Mouse (Mus musculus) left cerebral cortex, adult 2 months (tissue): ENCODE measurements around the gene Praf2. TPM values are rescaled to one million over a fixed set of nuclear protein-coding genes. Genes with fewer than 3 reads are reported as not detected.
"Not testable (repeated sequence)": the region's sequence is repeated elsewhere in the genome, so short reads cannot be mapped to it uniquely, and the experiment has no call there.

ENCODE experiments used
- DNase-seq, 2 experiments: peaks; one replicate each; pipeline ENCODE4 v3.0.0; 2021 to 2022; ENCODE audit warnings: low spot score in 2 of 2, mixed read lengths in 1 of 2; ENCODE audit errors: extremely low spot score in 1 of 2
- H3K27ac ChIP-seq: fragments of 200-600 bp; 2 replicates; pipeline ENCODE4 v1.8.1; 2022
- H3K4me3 ChIP-seq: fragments of 200-600 bp; 2 replicates; pipeline ENCODE4 v1.8.1; 2022
- CTCF ChIP-seq: fragments of 200-600 bp; IDR thresholded peaks from 2 replicates; pipeline ENCODE4 v1.8.1; 2022; ENCODE audit warnings: antibody characterized with exemption, mild to moderate bottlenecking, moderate library complexity
- intact Hi-C: fragments of 180-260 bp; cut with DNase I; formaldehyde crosslinking; loops from one replicate; pipeline ENCODE4 v1.15.1; 2025
- total RNA-seq, 2 experiments: library from RNA; stranded (reverse); gene quantifications; 2 replicates each; pipeline ENCODE4 v1.2.3; 2021

Gene Praf2
- total RNA-seq, 2 experiments from 2014 or later: 88.9 to 92.7 TPM

DNA sequence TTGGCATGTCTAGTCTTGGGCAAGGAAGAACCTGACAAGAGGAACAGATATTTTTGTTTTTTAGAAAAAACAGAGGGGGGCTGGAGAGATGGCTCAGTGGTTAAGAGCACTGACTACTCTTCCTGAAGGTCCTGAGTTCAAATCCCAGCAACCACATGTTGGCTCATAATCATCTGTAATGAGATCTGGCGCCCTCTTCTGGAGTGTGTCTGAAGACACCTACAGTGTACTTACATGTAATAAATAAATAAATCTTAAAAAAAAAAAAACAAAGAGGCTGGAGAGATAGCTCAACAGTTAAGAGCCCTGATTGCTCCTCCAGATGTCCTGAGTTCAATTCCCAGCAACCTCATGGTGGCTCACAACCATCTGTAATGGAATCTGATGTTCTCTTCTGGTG lies 12.2 kb upstream of the Praf2 start:
- intact Hi-C loops: not testable (repeated sequence)

DNA sequence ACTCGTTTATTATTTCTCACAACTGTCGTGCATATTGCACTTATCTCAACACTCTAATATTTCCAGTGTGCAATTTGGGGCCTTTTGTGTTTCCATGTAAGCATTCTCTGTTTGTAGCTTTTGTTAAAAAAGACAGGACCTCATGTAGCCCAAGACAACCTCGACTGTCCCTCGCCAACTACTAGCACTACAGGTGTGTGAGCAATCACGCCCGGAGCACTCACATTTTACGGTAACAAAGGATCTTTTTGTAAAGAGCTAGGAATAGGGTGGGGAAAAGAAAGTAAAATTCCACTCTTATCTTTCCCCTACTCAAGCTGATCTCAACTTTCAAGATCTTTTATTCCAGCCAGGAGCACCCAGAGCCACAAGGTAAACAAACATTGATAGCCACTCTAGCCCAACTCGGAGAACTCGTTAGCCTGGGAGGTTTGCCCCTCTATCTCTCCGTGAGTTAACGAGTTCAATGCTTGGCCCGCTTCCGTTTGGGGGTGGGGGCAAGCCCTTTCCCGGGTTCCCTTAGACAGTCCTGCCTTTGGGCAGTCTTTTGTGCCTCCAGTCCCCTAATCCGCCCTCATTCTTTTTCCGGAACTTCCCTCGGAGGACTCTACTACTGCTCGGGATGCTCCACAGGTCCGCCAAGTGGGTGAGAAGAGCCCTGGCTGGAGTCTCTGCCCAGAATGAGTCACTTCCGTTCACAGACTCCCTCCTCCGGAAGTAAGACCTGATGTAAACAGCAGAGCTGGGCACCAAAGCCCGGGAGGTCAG lies 6.5 kb upstream of the Praf2 start, which contains the start of gene Gm45208:
Gm45208 (plus strand) TSS at position 732 of the 768 bp plus-strand sequence.
- no peak for TF ChIP-seq CTCF
- intact Hi-C loops: no loop called here
- DNase-seq: peak; percentile 43 to 55
- H3K27ac ChIP-seq: peak within 1 kb of the TSS; percentile 95
- H3K4me3 ChIP-seq: peak within 1 kb of the TSS; percentile 58

More for the DNA sequence above, 12.2 kb upstream of the Praf2 start:
- not testable (repeated sequence) for DNase-seq, H3K27ac ChIP-seq, H3K4me3 ChIP-seq
- peak; percentile 24 for TF ChIP-seq CTCF

DNA sequence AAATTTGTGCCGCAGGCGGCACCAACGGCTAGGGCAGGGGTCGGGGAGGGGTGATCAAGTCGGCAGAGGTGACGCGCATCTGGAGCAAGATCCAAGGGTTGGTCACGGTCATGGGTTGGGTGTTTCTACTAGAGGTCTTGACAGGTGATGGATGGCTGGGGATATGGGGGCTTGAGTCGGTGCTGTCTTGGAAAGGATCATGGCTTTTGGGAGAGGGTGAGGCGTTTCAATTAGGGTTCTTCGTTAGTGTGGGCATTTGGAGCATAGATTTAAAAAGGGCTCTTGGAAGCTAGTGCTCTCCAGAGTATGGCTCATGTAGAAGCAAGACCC lies 6.0 kb upstream of the Praf2 start:
- intact Hi-C loops: no loop called here
- no peak for DNase-seq
- Histone ChIP-seq H3K4me3 (peak overlapping the region; percentile 58), H3K27ac (peak overlapping the region; percentile 95)
- no peak for TF ChIP-seq CTCF

DNA sequence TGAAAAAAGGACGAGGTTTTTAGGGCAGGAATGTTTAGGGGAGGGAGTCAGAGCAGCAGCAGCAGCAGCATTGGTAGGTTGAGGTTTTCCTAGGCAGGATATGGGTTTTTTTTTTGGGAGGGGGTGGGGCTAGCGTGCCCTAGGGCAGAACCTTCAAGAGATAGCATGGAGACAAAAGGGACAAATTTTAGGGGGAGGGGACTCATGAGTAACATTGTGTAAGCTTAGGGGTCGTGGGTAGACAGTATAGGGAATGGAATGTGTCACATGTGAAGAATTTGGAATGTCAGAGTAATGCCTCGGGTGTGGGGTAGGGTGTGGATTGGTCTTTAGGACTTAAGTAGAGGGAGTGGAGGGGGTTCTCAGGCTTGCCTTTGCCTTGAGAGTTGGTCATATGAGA lies 5.5 kb upstream of the Praf2 start:
- DNase-seq: no peak
- Histone ChIP-seq H3K4me3 (peak overlapping the region; percentile 58), H3K27ac (no peak overlapping the region)
- TF ChIP-seq CTCF: no peak
- intact Hi-C loops: no loop called here

GRCm38 (mm10) chrX:7724135-7724534 lies 4.1 kb upstream of the Praf2 start:
- no peak for TF ChIP-seq CTCF
- intact Hi-C loops: no loop called here
- Histone ChIP-seq H3K4me3 (no peak overlapping the region), H3K27ac (no peak overlapping the region)
- no peak for DNase-seq

DNA sequence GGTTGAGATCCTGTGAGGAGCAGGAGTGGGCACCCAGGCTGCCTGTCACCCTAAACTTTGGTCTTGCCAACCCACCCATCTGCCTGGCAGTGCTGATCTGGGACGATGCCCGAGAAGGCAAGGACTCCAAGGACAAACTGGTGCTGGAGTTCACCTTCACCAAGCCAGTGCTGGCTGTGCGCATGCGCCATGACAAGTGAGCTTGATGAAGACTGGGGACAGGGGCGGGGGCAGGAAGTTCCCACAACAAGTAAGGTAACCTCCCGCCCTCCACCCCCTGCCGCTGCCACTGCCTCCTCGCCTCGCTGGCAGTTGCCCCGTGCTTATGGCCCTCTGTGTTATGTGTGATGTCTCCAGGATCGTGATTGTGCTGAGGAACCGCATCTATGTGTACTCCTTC lies 2.4 kb upstream of the Praf2 start:
- intact Hi-C loops: no loop called here
- Histone ChIP-seq H3K4me3 (no peak overlapping the region), H3K27ac (no peak overlapping the region)
- no peak for TF ChIP-seq CTCF
- DNase-seq: no peak

GRCm38 (mm10) chrX:7727176-7727575 lies 1.1 kb upstream of the Praf2 start:
- intact Hi-C loops: no loop called here
- H3K27ac ChIP-seq: no peak overlapping the region
- no peak overlapping the region for H3K4me3 ChIP-seq
- no peak for TF ChIP-seq CTCF
- DNase-seq: no peak

GRCm38 (mm10) chrX:7728922-7729265 lies 655 bp downstream of the Praf2 start:
- Histone ChIP-seq H3K27ac (peak overlapping the region; percentile 77), H3K4me3 (peak overlapping the region; percentile 52)
- no peak for DNase-seq
- no peak for TF ChIP-seq CTCF
- intact Hi-C loops: no loop called here

DNA sequence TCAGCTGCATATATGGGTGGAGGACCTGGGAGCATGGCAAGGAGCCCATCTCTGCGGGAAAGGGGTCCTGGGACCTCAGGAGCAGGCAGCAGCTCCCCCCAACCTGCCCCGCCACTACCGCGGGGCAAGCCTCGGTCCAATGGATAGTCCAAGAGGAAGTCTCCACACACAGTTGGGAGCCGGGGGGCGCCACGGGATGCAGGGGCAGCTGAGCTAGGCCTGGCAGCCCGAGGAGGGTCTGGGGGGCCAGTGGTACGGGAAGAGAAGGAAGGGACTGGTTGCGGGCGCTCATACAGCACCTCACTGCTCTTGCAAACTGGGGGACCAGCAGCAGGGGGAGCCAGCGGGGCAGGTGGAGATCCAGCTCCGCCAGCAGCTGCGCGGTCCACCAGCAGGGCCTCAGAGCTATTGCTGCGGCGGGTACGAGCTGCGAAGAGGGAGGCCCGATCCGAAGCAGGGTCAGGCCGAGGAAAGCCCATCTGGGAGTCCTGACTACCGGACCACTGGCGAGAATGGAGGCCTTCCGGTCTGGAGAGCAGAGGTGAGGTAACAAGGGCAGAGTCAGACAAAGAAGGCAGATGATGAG lies 5.4 kb downstream of the Praf2 start:
- intact Hi-C loops: no loop called here
- H3K4me3 ChIP-seq: no peak overlapping the region
- TF ChIP-seq CTCF: peak; percentile 55
- H3K27ac ChIP-seq: no peak overlapping the region
- DNase-seq: peak; percentile 56 to 60

GRCm38 (mm10) chrX:7739336-7740081 lies 11.3 kb downstream of the Praf2 start:
- intact Hi-C loops: loop anchor here (5.0 kb wide), 1 partner anchor 33 kb away; no protein-coding TSS in a partner anchor
- DNase-seq: no peak
- no peak overlapping the region for H3K4me3 ChIP-seq
- no peak overlapping the region for H3K27ac ChIP-seq
- no peak for TF ChIP-seq CTCF

GRCm38 (mm10) chrX:7740082-7740819 lies 12.0 kb downstream of the Praf2 start:
- H3K27ac ChIP-seq: no peak overlapping the region
- TF ChIP-seq CTCF: no peak
- intact Hi-C loops: no loop called here
- no peak overlapping the region for H3K4me3 ChIP-seq
- no peak for DNase-seq

- no peak overlapping the region for H3K4me3 ChIP-seq
- intact Hi-C loops: no loop called here
- DNase-seq: no peak
- no peak overlapping the region for H3K27ac ChIP-seq
- TF ChIP-seq CTCF: no peak
These were observed 12.9 kb downstream of the Praf2 start for GRCm38 (mm10) chrX:7741103-7741502.
